Mouse (Mus musculus) lung, embryonic 14.5 days (tissue): ENCODE measurements at regions not wholly inside any gene's neighbourhood (a gene's known extent, or its start where the extent isn't known, plus 50 kb on each side); places are given as distances from the start of the nearest gene placed in this dataset.

Experiments
- ATAC-seq: fragments of 200-750 bp; cut with Nextera tagmentation; 2 replicates; pipeline ENCODE4 v1.8.0; 2017; ENCODE audit warnings: mild to moderate bottlenecking, moderate TSS enrichment, moderate library complexity; ENCODE audit not compliant: insufficient read depth
- DNase-seq: peaks from one replicate; pipeline ENCODE4 v3.0.0-alpha.2; 2015
- H3K27ac ChIP-seq: fragments of 300-500 bp; sonication (generic); 2 replicates; pipeline ENCODE4 v1.5.1; 2014; ENCODE audit warnings: low read depth, mild to moderate bottlenecking, moderate library complexity
- H3K27me3 ChIP-seq: fragments of 300-500 bp; sonication (generic); 2 replicates; pipeline ENCODE4 v1.6.1; 2014; ENCODE audit warnings: low read length, control low read depth; ENCODE audit not compliant: insufficient read depth
- H3K36me3 ChIP-seq: fragments of 300-500 bp; sonication (generic); 2 replicates; pipeline ENCODE4 v1.6.1; 2014; ENCODE audit warnings: control low read depth; ENCODE audit not compliant: insufficient read depth
- H3K4me1 ChIP-seq: fragments of 300-500 bp; sonication (generic); 2 replicates; pipeline ENCODE4 v1.6.1; 2014; ENCODE audit warnings: antibody characterized with exemption, control low read depth; ENCODE audit not compliant: insufficient read depth
- H3K4me2 ChIP-seq: fragments of 300-500 bp; sonication (generic); 2 replicates; pipeline ENCODE4 v1.6.1; 2014; ENCODE audit warnings: mild to moderate bottlenecking
- H3K4me3 ChIP-seq: fragments of 300-500 bp; sonication (generic); 2 replicates; pipeline ENCODE4 v1.5.1; 2014; ENCODE audit warnings: low read depth, low read length
- H3K9ac ChIP-seq: fragments of 300-500 bp; sonication (generic); 2 replicates; pipeline ENCODE4 v1.6.1; 2014
- H3K9me3 ChIP-seq: fragments of 300-500 bp; sonication (generic); 2 replicates; pipeline ENCODE4 v1.6.1; 2016; ENCODE audit warnings: low read depth, low read length, control low read depth
- CTCF ChIP-seq: IDR thresholded peaks from 2 replicates; pipeline ENCODE4 v1.5.1; 2016; ENCODE audit warnings: antibody characterized with exemption, low read depth
- WGBS: fragments of 180-500 bp; shearing (Covaris S2); extraction: QIAGEN DNeasy Blood & Tissue Kit; methylation state at CpG from one replicate; pipeline ENCODE4 v1.1.7; 2014; 5-methylcytosine and 5-hydroxymethylcytosine counted together

- Histone ChIP-seq H3K9me3 (no peaks in the 10 kb centered on the region), H3K27me3 (no peaks in the 10 kb centered on the region), H3K36me3 (no peaks in the 10 kb centered on the region), H3K4me3 (no peak overlapping the region), H3K4me2 (no peak overlapping the region), H3K9ac (no peak overlapping the region), H3K27ac (no peak overlapping the region), H3K4me1 (no peaks in the 10 kb centered on the region)
- no peak for DNase-seq
- TF ChIP-seq CTCF: no peak
- 62% methylated on average over 3 of the region's 3 CpGs for WGBS
- ATAC-seq: no peak
Observed at GRCm38 (mm10) chr3:143913044-143913574, 291.9 kb downstream of the Lmo4 start.

GRCm38 (mm10) chr3:143912433-143912832 is 292.6 kb downstream of the Lmo4 start:
- TF ChIP-seq CTCF: no peak
- no peak for DNase-seq
- Histone ChIP-seq H3K36me3 (no peaks in the 10 kb centered on the region), H3K9me3 (no peaks in the 10 kb centered on the region), H3K27ac (no peak overlapping the region), H3K4me3 (no peak overlapping the region), H3K4me2 (no peak overlapping the region), H3K9ac (no peak overlapping the region), H3K4me1 (no peaks in the 10 kb centered on the region), H3K27me3 (no peaks in the 10 kb centered on the region)
- ATAC-seq: no peak
- 72% methylated on average over 6 of the region's 6 CpGs for WGBS

- H3K9me3 ChIP-seq: no peaks in the 10 kb centered on the region
- no peak overlapping the region for H3K27ac ChIP-seq
- no peaks in the 10 kb centered on the region for H3K36me3 ChIP-seq
- WGBS: 72% methylated on average over 6 of the region's 6 CpGs
- no peak for TF ChIP-seq CTCF
- no peaks in the 10 kb centered on the region for H3K4me1 ChIP-seq
- no peak for ATAC-seq
- no peak for DNase-seq
- H3K9ac ChIP-seq: no peak overlapping the region
- H3K4me3 ChIP-seq: no peak overlapping the region
- no peak overlapping the region for H3K4me2 ChIP-seq
- H3K27me3 ChIP-seq: no peaks in the 10 kb centered on the region
Observed at GRCm38 (mm10) chr3:143909341-143909740, 295.7 kb downstream of the Lmo4 start.

GRCm38 (mm10) chr3:143903421-143903820 is 301.6 kb downstream of the Lmo4 start:
- ATAC-seq: no peak
- TF ChIP-seq CTCF: no peak
- H3K36me3 ChIP-seq: no peaks in the 10 kb centered on the region
- no peak overlapping the region for H3K9ac ChIP-seq
- H3K4me3 ChIP-seq: no peak overlapping the region
- H3K4me1 ChIP-seq: no peaks in the 10 kb centered on the region
- DNase-seq: no peak
- no peak overlapping the region for H3K27ac ChIP-seq
- no peak overlapping the region for H3K4me2 ChIP-seq
- no peaks in the 10 kb centered on the region for H3K9me3 ChIP-seq
- no peaks in the 10 kb centered on the region for H3K27me3 ChIP-seq
- 67% methylated on average over 2 of the region's 2 CpGs for WGBS

GRCm38 (mm10) chr3:143880813-143881212 is 324.2 kb downstream of the Lmo4 start:
- no peaks in the 10 kb centered on the region for H3K4me1 ChIP-seq
- DNase-seq: no peak
- H3K9me3 ChIP-seq: no peaks in the 10 kb centered on the region
- no peak for ATAC-seq
- no peak overlapping the region for H3K27ac ChIP-seq
- no peak for TF ChIP-seq CTCF
- H3K4me3 ChIP-seq: no peak overlapping the region
- no peak overlapping the region for H3K9ac ChIP-seq
- H3K36me3 ChIP-seq: no peaks in the 10 kb centered on the region
- no peak overlapping the region for H3K4me2 ChIP-seq
- WGBS: 86% methylated on average over 2 of the region's 2 CpGs
- H3K27me3 ChIP-seq: no peaks in the 10 kb centered on the region

- H3K4me2 ChIP-seq: no peak overlapping the region
Observed at GRCm38 (mm10) chr3:143873876-143874275, 331.1 kb downstream of the Lmo4 start.

GRCm38 (mm10) chr3:143866521-143866920 is 338.5 kb downstream of the Lmo4 start:
- Histone ChIP-seq H3K4me1 (no peaks in the 10 kb centered on the region; the same call in 1 of the 2 replicates), H3K36me3 (no peaks in the 10 kb centered on the region), H3K27me3 (no peaks in the 10 kb centered on the region), H3K4me3 (no peak overlapping the region), H3K9me3 (no peaks in the 10 kb centered on the region), H3K27ac (no peak overlapping the region), H3K9ac (no peak overlapping the region), H3K4me2 (no peak overlapping the region)
- WGBS: 50% methylated on average over 4 of the region's 4 CpGs
- no peak for TF ChIP-seq CTCF
- ATAC-seq: no peak
- peak; percentile 26 for DNase-seq

More at GRCm38 (mm10) chr3:143873876-143874275, 331.1 kb downstream of the Lmo4 start:
- no peaks in the 10 kb centered on the region for H3K27me3 ChIP-seq
- no peak overlapping the region for H3K27ac ChIP-seq
- H3K4me3 ChIP-seq: no peak overlapping the region
- no peaks in the 10 kb centered on the region for H3K9me3 ChIP-seq
- 77% methylated on average over 3 of the region's 3 CpGs for WGBS
- ATAC-seq: no peak
- H3K36me3 ChIP-seq: no peaks in the 10 kb centered on the region
- no peak overlapping the region for H3K9ac ChIP-seq
- no peak for TF ChIP-seq CTCF
- DNase-seq: no peak
- H3K4me1 ChIP-seq: no peaks in the 10 kb centered on the region

- H3K4me1 ChIP-seq: no peaks in the 10 kb centered on the region; the same call in 1 of the 2 replicates
- H3K9me3 ChIP-seq: no peaks in the 10 kb centered on the region
- H3K4me2 ChIP-seq: peak overlapping the region; percentile 23; the same call in 1 of the 2 replicates
- H3K36me3 ChIP-seq: no peaks in the 10 kb centered on the region
- H3K27ac ChIP-seq: no peak overlapping the region
- DNase-seq: no peak
- ATAC-seq: no peak
- WGBS: 26% methylated on average over 7 of the region's 7 CpGs
- no peak overlapping the region for H3K4me3 ChIP-seq
- no peak overlapping the region for H3K9ac ChIP-seq
- H3K27me3 ChIP-seq: no peaks in the 10 kb centered on the region
- TF ChIP-seq CTCF: no peak
Observed at GRCm38 (mm10) chr3:143865626-143866025, 339.4 kb downstream of the Lmo4 start.
